Mouse (Mus musculus) embryonic facial prominence, embryonic 11.5 days (tissue): Measurements from ENCODE around the gene Gm21887. TPM values are rescaled to one million over a fixed set of nuclear protein-coding genes. Genes with fewer than 3 reads are reported as not detected.
"Not testable (repeated sequence)": the region's sequence is repeated elsewhere in the genome, so short reads cannot be mapped to it uniquely, and the experiment has no call there.

Source experiments
- ATAC-seq: fragments of 200-750 bp; cut with Nextera tagmentation; replicated peaks from 2 replicates; pipeline ENCODE4 v1.8.0; 2017; ENCODE audit warnings: low read depth; ENCODE audit not compliant: insufficient number of reproducible peaks, low FRiP score, low TSS enrichment
- DNase-seq: peaks from one replicate; pipeline ENCODE4 v3.0.0-alpha.2; 2015; ENCODE audit warnings: low spot score
- H3K27ac ChIP-seq: fragments of 300-500 bp; sonication (generic); replicated peaks from 2 replicates; pipeline ENCODE4 v1.5.1; 2014; ENCODE audit warnings: mild to moderate bottlenecking, low read depth, low read length, control low read depth
- H3K27me3 ChIP-seq: fragments of 300-500 bp; sonication (generic); 2 replicates; pipeline ENCODE4 v1.6.1; 2014; ENCODE audit warnings: mild to moderate bottlenecking, low read length, moderate library complexity, mixed read lengths; ENCODE audit not compliant: control insufficient read depth, insufficient read depth
- H3K36me3 ChIP-seq: fragments of 300-500 bp; sonication (generic); replicated peaks from 2 replicates; pipeline ENCODE4 v1.6.1; 2014; ENCODE audit warnings: low read depth, mild to moderate bottlenecking, low read length, moderate library complexity, mixed read lengths; ENCODE audit not compliant: control insufficient read depth, insufficient read depth
- H3K4me1 ChIP-seq: fragments of 300-500 bp; sonication (generic); 2 replicates; pipeline ENCODE4 v1.6.1; 2014; ENCODE audit warnings: low read length, mixed read lengths; ENCODE audit not compliant: control insufficient read depth, insufficient read depth
- H3K4me2 ChIP-seq: fragments of 300-500 bp; sonication (generic); 2 replicates; pipeline ENCODE4 v1.6.1; 2014; ENCODE audit warnings: low read depth, mild to moderate bottlenecking, control low read depth, low read length, moderate library complexity
- H3K4me3 ChIP-seq: fragments of 300-500 bp; sonication (generic); 2 replicates; pipeline ENCODE4 v1.5.1; 2014; ENCODE audit warnings: low read depth, low read length, control low read depth
- H3K9ac ChIP-seq: fragments of 300-500 bp; sonication (generic); replicated peaks from 2 replicates; pipeline ENCODE4 v1.6.1; 2014; ENCODE audit warnings: mild to moderate bottlenecking, control low read depth, low read length
- H3K9me3 ChIP-seq: fragments of 300-500 bp; sonication (generic); replicated peaks from 2 replicates; pipeline ENCODE4 v1.6.1; 2016; ENCODE audit warnings: mild to moderate bottlenecking, low read length, inconsistent platforms, mixed read lengths; ENCODE audit not compliant: control insufficient read depth
- WGBS: fragments of 180-500 bp; shearing (Covaris S2); extraction: QIAGEN DNeasy Blood & Tissue Kit; methylation state at CpG from one replicate; pipeline ENCODE4 v1.1.7; 2014; 5-methylcytosine and 5-hydroxymethylcytosine counted together
- polyA plus RNA-seq: library from polyadenylated mRNA; unstranded; fragments of >200 nt; fragmentation: Nextera tagmentation; extraction: Ambion mirVana; gene quantifications from 2 replicates; pipeline ENCODE4 v1.2.1, GENCODE M21; 2014

Gm21887 gene
- polyA plus RNA-seq, 1 experiment from 2014 or later, result 162 TPM

GRCm38 (mm10) chrX:169980203-169980556, 29.3 kb upstream of the Gm21887 start:
- not testable (repeated sequence) for ATAC-seq, H3K9me3 ChIP-seq
- H3K36me3 ChIP-seq, result peaks cover 11% of the 10 kb centered on the region

GRCm38 (mm10) chrX:169980809-169981289, 28.6 kb upstream of the Gm21887 start:
- ATAC-seq (no peak), DNase-seq (no peak)
- 78% methylated on average over 12 of the region's 12 CpGs for WGBS
- H3K4me3 ChIP-seq, result no peak overlapping the region
- H3K4me1 ChIP-seq, result no peaks in the 10 kb centered on the region
- peaks cover 14% of the 10 kb centered on the region for H3K36me3 ChIP-seq
- H3K27ac ChIP-seq, result no peak overlapping the region
- no peak overlapping the region for H3K9ac ChIP-seq
- peaks cover 10% of the 10 kb centered on the region for H3K9me3 ChIP-seq
- H3K27me3 ChIP-seq, result no peaks in the 10 kb centered on the region
- no peak overlapping the region for H3K4me2 ChIP-seq

More at GRCm38 (mm10) chrX:169980203-169980556, 29.3 kb upstream of the Gm21887 start:
- H3K4me1 ChIP-seq, H3K9ac ChIP-seq, H3K27ac ChIP-seq, H3K4me3 ChIP-seq, H3K4me2 ChIP-seq, H3K27me3 ChIP-seq, DNase-seq: not testable (repeated sequence)
- WGBS, result 88% methylated on average over 6 of the region's 6 CpGs

- H3K4me2 ChIP-seq, H3K4me1 ChIP-seq, H3K9ac ChIP-seq, ATAC-seq, H3K4me3 ChIP-seq, H3K27ac ChIP-seq, H3K27me3 ChIP-seq: not testable (repeated sequence)
- Histone ChIP-seq H3K9me3 (peaks cover 11% of the 10 kb centered on the region), H3K36me3 (peaks cover 19% of the 10 kb centered on the region)
- DNase-seq, result peak; percentile 4
- 91% methylated on average over 19 of the region's 19 CpGs for WGBS
Observed at GRCm38 (mm10) chrX:169981761-169982181, 27.7 kb upstream of the Gm21887 start.

GRCm38 (mm10) chrX:169982606-169983400, 26.7 kb upstream of the Gm21887 start:
- peaks cover 24% of the 10 kb centered on the region for H3K36me3 ChIP-seq
- not testable (repeated sequence) for ATAC-seq, DNase-seq, H3K27ac ChIP-seq, H3K4me3 ChIP-seq, H3K9ac ChIP-seq, H3K4me2 ChIP-seq, H3K27me3 ChIP-seq, H3K4me1 ChIP-seq
- WGBS, result 91% methylated on average over 23 of the region's 23 CpGs
- H3K9me3 ChIP-seq, result peaks cover 15% of the 10 kb centered on the region

- ATAC-seq, H3K27me3 ChIP-seq, H3K27ac ChIP-seq, H3K4me1 ChIP-seq, H3K4me3 ChIP-seq, H3K4me2 ChIP-seq, H3K9ac ChIP-seq: not testable (repeated sequence)
- peaks cover 16% of the 10 kb centered on the region for H3K9me3 ChIP-seq
- peaks cover 27% of the 10 kb centered on the region for H3K36me3 ChIP-seq
- WGBS, result 88% methylated on average over 19 of the region's 19 CpGs
- peak; percentile 21 for DNase-seq
Observed at GRCm38 (mm10) chrX:169983401-169984165, 25.9 kb upstream of the Gm21887 start.

GRCm38 (mm10) chrX:169984331-169984730, 25.1 kb upstream of the Gm21887 start:
- DNase-seq, H3K27ac ChIP-seq, H3K4me3 ChIP-seq, H3K9ac ChIP-seq, ATAC-seq, H3K4me1 ChIP-seq, H3K27me3 ChIP-seq, H3K4me2 ChIP-seq: not testable (repeated sequence)
- peaks cover 21% of the 10 kb centered on the region for H3K9me3 ChIP-seq
- WGBS, result 89% methylated on average over 7 of the region's 7 CpGs
- peaks cover 32% of the 10 kb centered on the region for H3K36me3 ChIP-seq

GRCm38 (mm10) chrX:169984853-169985252, 24.6 kb upstream of the Gm21887 start:
- not testable (repeated sequence) for H3K4me1 ChIP-seq, H3K27me3 ChIP-seq, H3K4me3 ChIP-seq, H3K4me2 ChIP-seq, H3K9ac ChIP-seq, H3K27ac ChIP-seq, ATAC-seq
- peak; percentile 6 for DNase-seq
- 91% methylated on average over 21 of the region's 21 CpGs for WGBS
- H3K9me3 ChIP-seq, result peaks cover 24% of the 10 kb centered on the region
- H3K36me3 ChIP-seq, result peaks cover 35% of the 10 kb centered on the region

- not testable (repeated sequence) for H3K4me3 ChIP-seq, DNase-seq, H3K9ac ChIP-seq, H3K27me3 ChIP-seq, H3K4me1 ChIP-seq, H3K4me2 ChIP-seq, H3K27ac ChIP-seq
- WGBS, result 83% methylated on average over 18 of the region's 18 CpGs
- Histone ChIP-seq H3K9me3 (peaks cover 32% of the 10 kb centered on the region), H3K36me3 (peaks cover 42% of the 10 kb centered on the region)
- ATAC-seq, result peak; percentile 21
Observed at GRCm38 (mm10) chrX:169985796-169986195, 23.7 kb upstream of the Gm21887 start.
